ENCODE assay signal across 10 mouse cellular contexts in the genomic region with DNA sequence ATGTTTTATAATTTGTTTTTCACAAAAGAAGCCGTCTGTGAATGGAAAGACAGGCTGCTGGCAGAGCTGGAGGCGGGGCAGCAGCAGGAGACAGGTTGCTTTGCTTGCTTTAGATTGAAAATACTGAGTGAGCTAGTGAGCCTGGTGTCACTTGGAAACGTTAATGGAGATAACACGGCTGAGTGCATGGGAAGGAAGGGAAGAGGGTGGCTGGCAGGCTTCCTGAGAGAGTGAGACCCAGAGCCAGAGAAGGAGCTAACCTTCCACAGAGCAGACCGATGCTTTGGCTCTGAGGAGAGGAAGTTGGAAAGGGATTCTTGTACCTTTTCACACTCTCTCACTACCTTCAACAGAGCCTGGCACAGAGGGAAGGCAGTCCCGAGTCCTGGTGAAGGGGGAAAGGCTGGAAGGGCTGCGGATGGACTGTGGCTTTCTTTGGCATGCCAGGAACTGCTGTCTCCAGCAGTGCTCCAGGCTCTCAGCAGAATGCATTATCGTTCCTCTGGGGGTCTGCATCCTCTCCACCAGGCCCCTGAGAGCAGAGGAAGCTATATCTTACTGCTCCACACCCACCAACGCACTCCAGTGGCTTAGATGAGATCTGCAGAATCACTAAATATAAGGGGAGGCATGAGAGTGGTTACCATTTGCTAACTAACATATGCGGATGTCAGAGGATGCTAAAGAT. TPM values are rescaled to one million over a fixed set of nuclear protein-coding genes. Genes with fewer than 3 reads are reported as not detected.
DNase-seq lines count a peak whose midpoint lies in the region; ATAC-seq lines count a peak whose summit lies in the region.
"Had no signal": no experiment of that assay in that cellular context is flagged by ENCODE, and none has a peak within 500 bp of the region (broad histone marks: within the 10 kb centered on the region; RNA-seq: fewer than 3 reads in every experiment).

No protein-coding gene starts in this region.

- WGBS in hindbrain, embryonic 16.5 days, result 30% methylated on average over 9 of the region's 10 CpGs

- peaks cover 3% of the 10 kb centered on the region for H3K4me1 ChIP-seq in hindbrain, embryonic 16.5 days (ENCODE audit: control insufficient read depth, insufficient read depth, low read depth, low read length)

- no peak overlapping the region for H3K4me2 ChIP-seq in hindbrain, embryonic 16.5 days (ENCODE audit: low read length)
- H3K4me2 ChIP-seq: neural tube, embryonic 12.5 days had no signal

- H3K27ac ChIP-seq in hindbrain, embryonic 16.5 days (ENCODE audit: low read depth, low read length), result peak overlapping the region; percentile 10; the same call in 1 of the 2 replicates
- H3K27ac ChIP-seq: kidney, postnatal 0 days; neural tube, embryonic 12.5 days had no signal

- no peak overlapping the region for H3K9ac ChIP-seq in hindbrain, embryonic 16.5 days (ENCODE audit: low read depth, low read length)
- H3K9ac ChIP-seq: neural tube, embryonic 12.5 days had no signal

- no peaks in the 10 kb centered on the region for H3K9me3 ChIP-seq in hindbrain, embryonic 16.5 days (ENCODE audit: control insufficient read depth, low read length)
- H3K9me3 ChIP-seq: neural tube, embryonic 12.5 days had no signal

- peak; percentile 45 to 67 for DNase-seq in layer of hippocampus, adult 18-20 months (ENCODE audit: low spot score in 2 of 2)
- no peak for DNase-seq in layer of hippocampus, postnatal 25 days (ENCODE audit: extremely low spot score in 1 of 2, low spot score in 1 of 2)
- DNase-seq in cerebellum, adult 18-20 months, result peak; percentile 68 to 77
- peak; percentile 95 for DNase-seq in heart, adult 11 months
- no peak for DNase-seq in urinary bladder, adult 18-20 months (ENCODE audit: low spot score in 2 of 2)
- DNase-seq in ovary, postnatal 36 days (ENCODE audit: low spot score), result no peak
- no peak for DNase-seq in urinary bladder, adult 2 months (ENCODE audit: low spot score)

- no peak overlapping the region for H3K4me3 ChIP-seq in hindbrain, embryonic 16.5 days (ENCODE audit: low read length)
- H3K4me3 ChIP-seq: neural tube, embryonic 12.5 days had no signal

- H3K27me3 ChIP-seq in hindbrain, embryonic 16.5 days (replicated peaks; ENCODE audit: control insufficient read depth, insufficient read depth, low read length), result no peaks in the 10 kb centered on the region
- H3K27me3 ChIP-seq: neural tube, embryonic 12.5 days had no signal

- peaks cover 6% of the 10 kb centered on the region; the same call in 1 of the 2 replicates for H3K36me3 ChIP-seq in hindbrain, embryonic 16.5 days (ENCODE audit: control insufficient read depth, insufficient read depth, low read length)

- ATAC-seq in hindbrain, embryonic 16.5 days, result peak; percentile 84

RNA-seq across cellular contexts. Expression of a gene that starts 18.7 kb away (rescaled TPM):
- not detected for total RNA-seq in layer of hippocampus, adult 18-20 months (2021)
- total RNA-seq in layer of hippocampus, postnatal 25 days (2021), result not detected
- polyA plus RNA-seq in hindbrain, embryonic 16.5 days (2015; fragmentation: Nextera tagmentation; extraction: Ambion mirVana), result 0.27 and 0.40 TPM in 2 replicates
- polyA plus RNA-seq in urinary bladder, adult 2 months (2012; rRNA removed), result not detected in 2 replicates

RNA-seq across cellular contexts. Expression of a gene that starts 29.5 kb away (rescaled TPM):
- total RNA-seq in layer of hippocampus, adult 18-20 months (2021), result 10 to 100 TPM; 52.5 to 66.4 TPM
- 100 to 1,000 TPM; 160 to 197 TPM for total RNA-seq in layer of hippocampus, postnatal 25 days (2021)
- polyA plus RNA-seq in hindbrain, embryonic 16.5 days (2015; fragmentation: Nextera tagmentation; extraction: Ambion mirVana), result 14.9 and 15.6 TPM in 2 replicates
- polyA plus RNA-seq in urinary bladder, adult 2 months (2012; rRNA removed), result 76.3 and 90.8 TPM in 2 replicates

Comparison
In these comparisons a context has a peak if more than half of its experiments do, and no peak if none do; other contexts are left out.
1. DNase-seq: peak in layer of hippocampus, adult 18-20 months (2 of 2), cerebellum, adult 18-20 months (2 of 2) and heart, adult 11 months (single experiment); none in layer of hippocampus, postnatal 25 days (0 of 2), urinary bladder, adult 18-20 months (0 of 2), ovary, postnatal 36 days (single experiment) and urinary bladder, adult 2 months (single experiment).